Mouse (Mus musculus): ENCODE results near the gene Prkn. TPM values are rescaled to one million over a fixed set of nuclear protein-coding genes. Genes with fewer than 3 reads are reported as not detected.

Prkn gene
- polyA plus RNA-seq, 1 experiment from 2014 or later = 3.9 TPM

DNA sequence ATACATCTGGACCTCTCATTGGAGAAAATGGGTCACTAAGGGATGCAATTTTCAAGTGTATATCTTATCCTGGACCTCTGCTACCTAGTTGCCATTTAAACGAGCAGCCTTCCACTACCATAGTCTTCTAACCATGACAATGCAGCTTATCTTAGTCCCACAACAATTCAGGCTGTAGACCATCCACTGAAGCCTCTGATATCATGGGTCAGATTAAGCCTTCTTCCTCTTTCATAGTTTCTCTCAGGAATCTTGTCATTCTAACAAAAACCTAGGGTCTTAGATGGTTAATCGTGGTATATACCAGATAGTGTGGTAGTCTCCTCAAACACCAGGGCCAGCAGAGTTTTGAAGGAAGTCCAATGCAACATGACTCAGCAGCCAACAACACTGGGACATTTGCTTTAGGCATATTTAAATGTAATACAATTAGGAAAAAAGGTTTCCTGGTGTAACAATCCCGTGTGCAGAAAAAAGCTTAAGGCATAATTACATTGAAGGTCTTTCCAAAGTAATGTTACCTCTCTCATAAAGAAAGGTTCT is 61.6 kb downstream of the Prkn start:
- H3K4me2 ChIP-seq = no peak overlapping the region
- no peaks in the 10 kb centered on the region for H3K9me3 ChIP-seq
- no peak overlapping the region for H3K9ac ChIP-seq
- no peaks in the 10 kb centered on the region for H3K27me3 ChIP-seq
- H3K4me3 ChIP-seq = no peak overlapping the region
- ATAC-seq (ENCODE audit: low FRiP score) = no peak
- H3K36me3 ChIP-seq = no peaks in the 10 kb centered on the region
- no peak overlapping the region for H3K27ac ChIP-seq
- no peaks in the 10 kb centered on the region for H3K4me1 ChIP-seq (replicated peaks)
- 84% methylated on average over 3 of the region's 3 CpGs for WGBS

DNA sequence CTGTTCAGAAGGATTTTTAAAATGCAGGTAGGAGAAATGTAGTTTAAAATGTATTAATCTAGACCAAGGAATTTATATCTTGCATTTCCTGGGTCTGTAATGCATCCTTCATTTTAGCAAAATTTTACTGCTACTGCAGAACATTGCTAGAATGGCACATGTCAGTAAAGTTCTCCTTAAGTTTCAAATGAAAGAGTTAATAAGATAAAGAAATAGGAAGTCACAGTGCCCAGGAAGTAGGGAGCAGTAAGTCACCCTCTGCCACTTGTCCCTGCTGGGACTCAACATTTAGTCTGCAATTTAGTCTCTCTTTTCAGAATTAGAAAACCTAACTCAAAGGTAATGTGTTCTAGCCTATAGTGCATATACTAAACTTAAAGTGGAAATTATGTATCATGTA is 96.5 kb downstream of the Prkn start:
- Histone ChIP-seq H3K9me3 (no peaks in the 10 kb centered on the region), H3K27me3 (no peaks in the 10 kb centered on the region), H3K9ac (no peak overlapping the region), H3K4me1 (replicated peaks) (peaks cover 9% of the 10 kb centered on the region), H3K36me3 (no peaks in the 10 kb centered on the region), H3K4me3 (no peak overlapping the region), H3K4me2 (no peak overlapping the region), H3K27ac (no peak overlapping the region)
- ATAC-seq (ENCODE audit: low FRiP score) = no peak

DNA sequence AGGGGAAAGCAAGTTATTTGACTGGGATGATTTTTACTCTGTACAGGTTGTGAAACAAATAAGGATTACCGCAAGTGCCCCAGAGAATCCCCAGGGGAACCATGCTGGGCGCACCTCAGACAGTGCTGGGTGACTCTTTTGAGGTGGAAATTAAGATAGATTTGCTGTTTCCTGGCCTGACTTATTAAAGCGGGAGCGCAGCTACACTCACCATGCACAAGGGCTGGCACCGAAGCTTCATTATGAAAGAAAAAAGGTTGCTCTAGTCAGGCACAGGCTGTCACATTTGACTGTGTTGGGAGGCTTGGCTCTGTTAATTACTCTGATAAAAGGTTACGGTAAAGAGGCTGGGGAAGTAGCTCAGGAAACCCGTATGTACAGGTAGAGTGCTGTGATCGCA is 97.7 kb downstream of the Prkn start:
- H3K9ac ChIP-seq = no peak overlapping the region
- H3K27me3 ChIP-seq = no peaks in the 10 kb centered on the region
- 42% methylated on average over 8 of the region's 8 CpGs for WGBS

DNA sequence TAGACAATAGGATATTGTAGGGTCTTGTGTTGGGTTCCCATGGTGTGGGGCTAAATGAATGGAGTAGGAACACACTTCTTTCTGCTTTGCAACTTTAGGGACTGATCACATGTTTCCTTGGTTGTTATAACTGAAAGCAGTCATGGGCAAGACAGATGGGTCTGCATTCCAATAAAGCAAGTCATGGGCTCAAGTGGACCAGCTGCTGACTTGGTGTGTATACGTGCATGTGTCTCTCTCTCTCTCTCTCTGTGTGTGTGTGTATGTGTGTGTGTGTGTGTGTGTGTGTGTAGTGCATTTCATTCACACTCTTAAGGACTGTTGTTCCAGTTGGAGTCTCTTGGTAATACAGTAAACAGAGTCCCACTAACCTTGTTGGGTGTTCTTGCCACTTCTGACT is 98.6 kb downstream of the Prkn start:
- Histone ChIP-seq H3K4me2 (no peak overlapping the region), H3K27me3 (no peaks in the 10 kb centered on the region), H3K36me3 (no peaks in the 10 kb centered on the region), H3K27ac (no peak overlapping the region), H3K9me3 (no peaks in the 10 kb centered on the region), H3K4me1 (replicated peaks) (peaks cover 9% of the 10 kb centered on the region), H3K4me3 (no peak overlapping the region), H3K9ac (no peak overlapping the region)
- 68% methylated on average over 1 of the region's 1 CpGs for WGBS
- ATAC-seq (ENCODE audit: low FRiP score) = no peak

More for the DNA sequence above, 97.7 kb downstream of the Prkn start:
- H3K27ac ChIP-seq = peak overlapping the region; percentile 19; the same call in 1 of the 2 replicates
- peaks cover 9% of the 10 kb centered on the region for H3K4me1 ChIP-seq (replicated peaks)
- H3K4me2 ChIP-seq = no peak overlapping the region
- no peaks in the 10 kb centered on the region for H3K9me3 ChIP-seq
- no peaks in the 10 kb centered on the region for H3K36me3 ChIP-seq
- ATAC-seq (ENCODE audit: low FRiP score) = peak; percentile 21; the same call in 1 of the 2 replicates
- no peak overlapping the region for H3K4me3 ChIP-seq

DNA sequence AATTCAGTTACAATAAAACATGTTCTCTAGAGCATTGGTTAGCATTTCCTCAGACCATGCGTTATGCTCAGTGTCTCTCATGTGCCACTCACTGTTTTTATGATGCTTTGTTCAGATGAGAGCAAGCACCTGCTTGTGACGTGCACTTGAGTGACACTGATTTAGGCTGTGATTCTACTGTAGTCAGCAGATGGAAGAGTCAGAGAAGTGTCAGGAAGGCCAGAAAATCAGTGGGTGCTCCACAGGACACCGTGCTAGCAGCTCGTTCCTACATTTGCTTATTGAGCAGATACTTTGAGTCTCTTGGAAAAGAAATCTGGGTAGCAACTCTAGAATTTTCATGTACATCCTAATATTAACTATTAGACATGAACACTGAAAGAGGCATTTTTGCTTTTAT is 106.4 kb downstream of the Prkn start:
- H3K9ac ChIP-seq = no peak overlapping the region
- no peak for ATAC-seq (ENCODE audit: low FRiP score)
- H3K4me2 ChIP-seq = no peak overlapping the region
- no peak overlapping the region for H3K27ac ChIP-seq
- H3K4me1 ChIP-seq (replicated peaks) = no peaks in the 10 kb centered on the region
- H3K4me3 ChIP-seq = no peak overlapping the region
- H3K27me3 ChIP-seq = no peaks in the 10 kb centered on the region
- H3K9me3 ChIP-seq = no peaks in the 10 kb centered on the region
- no peaks in the 10 kb centered on the region for H3K36me3 ChIP-seq
- 74% methylated on average over 4 of the region's 4 CpGs for WGBS

DNA sequence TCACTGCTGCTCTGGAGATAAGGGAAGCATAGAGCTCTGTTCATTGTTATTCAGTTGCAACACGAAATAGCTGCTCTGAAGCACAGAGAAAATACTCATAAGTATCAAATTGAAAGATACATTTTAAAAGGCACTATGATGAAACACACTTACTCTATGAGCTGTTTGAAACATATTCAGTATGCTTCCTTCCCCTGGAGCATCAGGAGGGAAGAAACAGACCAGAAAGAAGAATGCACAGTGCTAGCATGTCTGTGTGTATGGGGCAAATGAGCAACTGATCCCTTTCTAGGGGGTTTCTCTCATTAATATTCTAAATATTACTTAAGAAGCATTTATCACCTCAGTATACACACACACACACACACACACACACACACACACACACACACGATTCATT is 107.4 kb downstream of the Prkn start:
- Histone ChIP-seq H3K4me3 (no peak overlapping the region), H3K4me2 (no peak overlapping the region), H3K36me3 (no peaks in the 10 kb centered on the region), H3K4me1 (replicated peaks) (no peaks in the 10 kb centered on the region), H3K9me3 (no peaks in the 10 kb centered on the region), H3K27me3 (no peaks in the 10 kb centered on the region), H3K9ac (no peak overlapping the region), H3K27ac (no peak overlapping the region)
- no peak for ATAC-seq (ENCODE audit: low FRiP score)
- WGBS = 79% methylated on average over 2 of the region's 2 CpGs

DNA sequence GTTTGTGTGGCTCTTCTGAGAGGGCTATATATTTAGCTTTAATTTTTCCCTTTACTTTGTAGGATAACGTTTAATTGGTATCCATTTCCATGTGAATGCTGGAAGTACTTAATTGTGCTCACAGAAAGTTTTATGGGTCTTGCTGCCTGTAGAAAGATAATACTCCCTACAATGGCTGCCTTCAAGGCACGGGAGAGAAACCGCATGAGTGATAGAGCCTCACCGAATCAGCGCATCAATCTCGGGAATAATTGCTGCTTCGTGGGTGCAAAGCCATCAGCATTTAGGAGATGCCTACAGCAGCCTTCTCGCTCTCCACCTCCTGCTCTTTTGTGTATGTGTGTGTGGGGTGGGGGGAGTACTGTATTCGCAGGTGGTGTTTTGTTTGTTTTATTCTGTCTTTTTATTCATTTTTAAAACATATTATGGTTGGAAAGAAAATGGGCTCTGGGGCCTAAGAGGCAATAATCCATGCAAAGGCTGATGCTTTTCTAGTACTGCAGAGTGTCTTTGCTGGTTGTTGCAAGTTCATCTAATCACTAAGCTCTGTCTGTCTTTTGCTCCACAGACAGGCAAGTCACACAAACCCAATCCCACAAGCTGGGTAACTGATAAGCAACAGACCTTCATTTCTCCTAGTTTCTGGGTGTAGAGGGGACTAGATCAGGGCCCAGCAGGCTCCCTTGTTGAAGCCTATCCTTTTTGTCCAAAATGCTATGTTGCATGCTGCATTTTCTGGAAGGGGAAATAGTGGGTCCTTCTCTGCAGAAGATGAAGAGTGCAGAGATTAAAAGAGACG is 119.1 kb downstream of the Prkn start:
- WGBS = 43% methylated on average over 10 of the region's 10 CpGs

DNA sequence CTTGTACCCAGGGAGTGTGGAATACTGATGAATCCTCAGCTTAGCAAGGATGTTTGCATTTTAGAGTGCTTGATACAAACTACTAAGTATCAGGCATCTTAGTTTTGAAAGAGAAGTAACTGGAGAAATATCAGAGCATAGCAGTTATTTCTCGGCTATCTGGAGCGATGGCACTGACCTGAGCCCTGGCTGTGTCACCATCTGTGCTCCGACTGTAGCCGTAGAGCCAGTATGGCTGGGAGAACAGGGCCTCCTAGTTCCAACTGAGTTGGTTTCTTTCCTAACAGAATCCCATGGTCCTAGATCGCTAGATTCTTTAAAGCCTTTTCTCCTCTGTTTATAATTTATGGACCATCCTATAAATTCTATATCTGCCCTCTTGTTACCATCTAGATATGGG is 122.0 kb downstream of the Prkn start:
- no peak overlapping the region for H3K9ac ChIP-seq
- no peak for ATAC-seq (ENCODE audit: low FRiP score)
- H3K36me3 ChIP-seq = no peaks in the 10 kb centered on the region
- no peak overlapping the region for H3K4me2 ChIP-seq
- no peaks in the 10 kb centered on the region for H3K9me3 ChIP-seq
- no peaks in the 10 kb centered on the region for H3K4me1 ChIP-seq (replicated peaks)
- WGBS = 93% methylated on average over 5 of the region's 5 CpGs
- H3K4me3 ChIP-seq = no peak overlapping the region
- H3K27ac ChIP-seq = no peak overlapping the region
- H3K27me3 ChIP-seq = no peaks in the 10 kb centered on the region

More for the DNA sequence above, 119.1 kb downstream of the Prkn start:
- no peak for ATAC-seq (ENCODE audit: low FRiP score)
- H3K4me1 ChIP-seq (replicated peaks) = no peaks in the 10 kb centered on the region
- no peaks in the 10 kb centered on the region for H3K27me3 ChIP-seq
- H3K4me3 ChIP-seq = no peak overlapping the region
- H3K27ac ChIP-seq = no peak overlapping the region
- no peaks in the 10 kb centered on the region for H3K36me3 ChIP-seq
- H3K9ac ChIP-seq = no peak overlapping the region
- no peaks in the 10 kb centered on the region for H3K9me3 ChIP-seq
- no peak overlapping the region for H3K4me2 ChIP-seq

DNA sequence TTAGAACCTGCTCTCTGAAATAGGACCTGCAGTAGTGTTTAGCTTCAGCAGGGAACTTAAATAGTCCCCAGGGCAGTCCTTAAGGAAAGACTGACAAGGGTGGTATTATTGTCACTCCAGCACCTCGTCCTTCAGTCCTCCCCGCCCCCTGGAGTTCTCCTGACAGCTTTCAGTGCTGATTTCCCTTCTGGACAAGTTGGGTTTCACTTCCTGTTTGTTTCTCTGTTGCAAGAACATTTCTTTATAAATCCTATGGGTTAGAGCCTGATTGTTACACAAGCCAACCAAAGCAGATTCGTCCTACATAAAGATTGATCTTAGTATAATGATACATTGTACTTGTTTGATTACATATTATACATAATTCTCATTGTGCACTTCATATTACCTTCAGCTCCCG is 142.0 kb downstream of the Prkn start:
- H3K4me1 ChIP-seq (replicated peaks) = no peaks in the 10 kb centered on the region
- ATAC-seq (ENCODE audit: low FRiP score) = no peak
- H3K9ac ChIP-seq = no peak overlapping the region

DNA sequence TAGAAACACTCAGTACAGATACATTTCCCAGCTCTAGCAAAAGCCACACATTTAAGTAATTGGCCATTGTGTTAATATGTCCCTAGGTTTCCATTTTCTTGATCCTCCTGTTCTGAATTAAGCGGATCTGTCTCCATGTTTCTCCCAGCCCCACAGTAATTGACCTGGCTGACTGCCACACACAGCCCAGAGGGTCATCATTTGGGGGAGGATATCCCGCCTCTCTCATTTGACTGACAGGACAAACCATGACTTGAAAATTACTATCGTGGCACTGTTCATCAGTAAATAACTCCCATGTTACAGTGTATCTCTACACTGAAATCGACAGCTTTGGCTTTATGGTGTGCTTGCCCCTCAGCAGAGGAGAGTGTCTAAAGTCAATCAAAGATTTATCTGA is 146.9 kb downstream of the Prkn start:
- H3K36me3 ChIP-seq = no peaks in the 10 kb centered on the region
- H3K27me3 ChIP-seq = no peaks in the 10 kb centered on the region
- no peak overlapping the region for H3K4me3 ChIP-seq
- H3K4me2 ChIP-seq = no peak overlapping the region
- no peaks in the 10 kb centered on the region for H3K4me1 ChIP-seq (replicated peaks)
- peak; percentile 63; the same call in 1 of the 2 replicates for ATAC-seq (ENCODE audit: low FRiP score)
- H3K9ac ChIP-seq = no peak overlapping the region
- no peaks in the 10 kb centered on the region for H3K9me3 ChIP-seq
- 61% methylated on average over 4 of the region's 4 CpGs for WGBS
- no peak overlapping the region for H3K27ac ChIP-seq

More for the DNA sequence above, 142.0 kb downstream of the Prkn start:
- Histone ChIP-seq H3K27ac (no peak overlapping the region), H3K4me3 (no peak overlapping the region), H3K4me2 (no peak overlapping the region), H3K36me3 (no peaks in the 10 kb centered on the region), H3K27me3 (no peaks in the 10 kb centered on the region), H3K9me3 (no peaks in the 10 kb centered on the region)
- 74% methylated on average over 4 of the region's 4 CpGs for WGBS

DNA sequence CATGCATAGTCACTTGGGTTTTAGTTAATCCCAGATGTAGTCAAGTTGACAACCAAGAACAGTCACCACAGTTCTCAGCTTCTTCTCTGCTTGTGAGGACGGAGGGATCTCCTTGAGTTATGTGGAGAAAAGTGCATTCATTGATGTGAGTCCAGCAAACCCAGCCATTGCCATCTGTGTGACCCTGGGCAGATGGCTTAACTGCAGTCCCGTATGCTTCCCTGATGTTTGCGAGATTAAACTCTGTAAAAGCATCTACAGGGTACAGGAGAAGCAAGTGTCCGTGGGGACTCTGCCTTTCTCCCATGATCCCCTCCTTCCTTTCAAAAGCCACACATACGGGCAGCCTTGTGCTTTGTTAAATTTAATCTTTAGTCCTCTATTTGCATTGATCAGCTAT is 157.1 kb downstream of the Prkn start:
- Histone ChIP-seq H3K4me3 (no peak overlapping the region), H3K27me3 (no peaks in the 10 kb centered on the region), H3K4me1 (replicated peaks) (0 out of 2 replicates have a peak, but pooled peaks cover 4% of the 10 kb centered on the region), H3K9me3 (no peaks in the 10 kb centered on the region), H3K9ac (no peak overlapping the region), H3K36me3 (no peaks in the 10 kb centered on the region), H3K4me2 (no peak overlapping the region), H3K27ac (no peak overlapping the region)
- 69% methylated on average over 5 of the region's 5 CpGs for WGBS
- no peak for ATAC-seq (ENCODE audit: low FRiP score)

DNA sequence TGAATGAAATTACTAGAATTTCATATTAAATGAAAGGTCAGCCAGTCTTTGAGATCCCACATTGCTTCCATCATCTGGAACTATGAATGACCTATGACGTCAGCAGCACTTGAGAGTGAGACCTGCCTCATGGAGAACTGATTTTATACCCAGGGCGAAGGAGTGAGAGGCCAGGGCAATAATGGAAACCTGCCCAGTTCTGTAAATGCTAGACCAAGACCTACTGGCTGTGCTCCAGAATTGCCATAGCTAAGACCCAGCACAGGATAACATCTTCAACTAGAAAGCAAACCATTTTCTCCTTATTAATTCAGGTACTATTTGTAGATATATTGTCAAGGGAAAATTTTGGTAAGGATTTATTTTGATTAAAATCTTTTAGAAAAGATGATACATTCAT is 183.2 kb downstream of the Prkn start:
- no peaks in the 10 kb centered on the region for H3K27me3 ChIP-seq
- H3K4me2 ChIP-seq = no peak overlapping the region
- H3K27ac ChIP-seq = no peak overlapping the region
- no peaks in the 10 kb centered on the region for H3K36me3 ChIP-seq
- 92% methylated on average over 2 of the region's 2 CpGs for WGBS
- H3K9me3 ChIP-seq = no peaks in the 10 kb centered on the region
- H3K4me1 ChIP-seq (replicated peaks) = no peaks in the 10 kb centered on the region
- no peak overlapping the region for H3K4me3 ChIP-seq
- no peak for ATAC-seq (ENCODE audit: low FRiP score)
- H3K9ac ChIP-seq = no peak overlapping the region

DNA sequence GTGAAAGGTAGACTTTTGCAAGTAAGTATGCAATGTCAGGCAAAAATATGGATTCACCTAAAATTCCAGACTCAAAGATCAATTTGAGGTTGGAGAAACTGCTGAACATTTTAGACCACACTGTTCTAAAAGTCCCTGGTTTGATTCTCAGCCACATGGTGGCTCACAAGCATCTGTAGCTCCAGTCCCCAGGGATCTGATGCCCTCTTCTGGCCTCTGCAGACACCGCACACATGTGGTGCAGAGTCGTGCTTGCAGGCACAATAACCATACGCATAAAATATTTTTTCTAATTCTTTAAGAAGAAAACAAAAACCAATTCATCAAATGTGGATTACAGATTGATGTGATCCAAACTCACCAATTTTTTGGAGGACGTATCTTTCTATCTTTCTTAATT is 189.2 kb downstream of the Prkn start:
- Histone ChIP-seq H3K36me3 (no peaks in the 10 kb centered on the region), H3K27ac (no peak overlapping the region)
- 89% methylated on average over 4 of the region's 4 CpGs for WGBS

More for the DNA sequence above, 189.2 kb downstream of the Prkn start:
- no peak overlapping the region for H3K4me3 ChIP-seq
- no peaks in the 10 kb centered on the region for H3K9me3 ChIP-seq
- no peak overlapping the region for H3K9ac ChIP-seq
- H3K4me1 ChIP-seq (replicated peaks) = 0 out of 2 replicates have a peak, but pooled peaks cover 6% of the 10 kb centered on the region
- no peak for ATAC-seq (ENCODE audit: low FRiP score)
- H3K27me3 ChIP-seq = no peaks in the 10 kb centered on the region
- no peak overlapping the region for H3K4me2 ChIP-seq

Measured in hindbrain, embryonic 13.5 days (tissue).